Mouse (Mus musculus) heart, postnatal 0 days (tissue): ENCODE data around the gene Dbi. TPM values are rescaled to one million over a fixed set of nuclear protein-coding genes. Genes with fewer than 3 reads are reported as not detected.
"Not testable (repeated sequence)": the region's sequence is repeated elsewhere in the genome, so short reads cannot be mapped to it uniquely, and the experiment has no call there.

ENCODE experiments used
- ATAC-seq: fragments of 200-750 bp; cut with Nextera tagmentation; 2 replicates; pipeline ENCODE4 v1.8.0; 2017; ENCODE audit warnings: low read depth, moderate number of reproducible peaks, moderate library complexity; ENCODE audit not compliant: insufficient read depth
- DNase-seq: peaks from one replicate; pipeline ENCODE4 v3.0.0-alpha.2; 2016; ENCODE audit warnings: low spot score
- H3K27ac ChIP-seq: fragments of 300-500 bp; sonication (generic); 2 replicates; pipeline ENCODE4 v1.5.1; 2014; ENCODE audit warnings: low read depth, mild to moderate bottlenecking
- H3K27me3 ChIP-seq: fragments of 300-500 bp; sonication (generic); 2 replicates; pipeline ENCODE4 v1.6.1; 2014; ENCODE audit warnings: low read length, mixed read lengths; ENCODE audit not compliant: control insufficient read depth, insufficient read depth
- H3K36me3 ChIP-seq: fragments of 300-500 bp; sonication (generic); replicated peaks from 2 replicates; pipeline ENCODE4 v1.6.1; 2014; ENCODE audit warnings: low read length, mixed read lengths; ENCODE audit not compliant: control insufficient read depth, insufficient read depth
- H3K4me1 ChIP-seq: fragments of 300-500 bp; sonication (generic); 2 replicates; pipeline ENCODE4 v1.6.1; 2014; ENCODE audit warnings: antibody characterized with exemption; ENCODE audit not compliant: control insufficient read depth, insufficient read depth
- H3K4me2 ChIP-seq: fragments of 300-500 bp; sonication (generic); 2 replicates; pipeline ENCODE4 v1.6.1; 2014; ENCODE audit warnings: low read depth, mild to moderate bottlenecking, low read length, moderate library complexity
- H3K4me3 ChIP-seq: fragments of 300-500 bp; sonication (generic); 2 replicates; pipeline ENCODE4 v1.5.1; 2014; ENCODE audit warnings: low read depth, low read length
- H3K9ac ChIP-seq: fragments of 300-500 bp; sonication (generic); replicated peaks from 2 replicates; pipeline ENCODE4 v1.6.1; 2014; ENCODE audit warnings: low read depth, low read length, mixed read lengths
- H3K9me3 ChIP-seq: fragments of 300-500 bp; sonication (generic); replicated peaks from 2 replicates; pipeline ENCODE4 v1.6.1; 2016; ENCODE audit warnings: low read length; ENCODE audit not compliant: control insufficient read depth
- CTCF ChIP-seq: IDR thresholded peaks from 2 replicates; pipeline ENCODE4 v1.5.1; 2016; ENCODE audit warnings: antibody characterized with exemption, control low read depth, low read depth
- EP300 ChIP-seq: IDR thresholded peaks from 2 replicates; pipeline ENCODE4 v1.6.1; 2016; ENCODE audit warnings: antibody characterized with exemption, low read depth
- WGBS: fragments of 180-500 bp; shearing (Covaris S2); extraction: QIAGEN DNeasy Blood & Tissue Kit; methylation state at CpG from one replicate; pipeline ENCODE4 v1.1.7; 2014; 5-methylcytosine and 5-hydroxymethylcytosine counted together
- polyA plus RNA-seq: library from polyadenylated mRNA; unstranded; fragments of >200 nt; fragmentation: Nextera tagmentation; extraction: Ambion mirVana; gene quantifications from 2 replicates; pipeline ENCODE4 v1.2.1, GENCODE M21; 2015
- total RNA-seq: library from RNA; depleted of rRNA; stranded (reverse); fragments of >200 nt; gene quantifications from 2 replicates; pipeline ENCODE4 v1.2.3, GENCODE M21; 2014; ENCODE audit warnings: low replicate concordance

Dbi gene
- total and polyA plus RNA-seq, 2 experiments from 2014 or later = 261 to 1,218 TPM

DNA sequence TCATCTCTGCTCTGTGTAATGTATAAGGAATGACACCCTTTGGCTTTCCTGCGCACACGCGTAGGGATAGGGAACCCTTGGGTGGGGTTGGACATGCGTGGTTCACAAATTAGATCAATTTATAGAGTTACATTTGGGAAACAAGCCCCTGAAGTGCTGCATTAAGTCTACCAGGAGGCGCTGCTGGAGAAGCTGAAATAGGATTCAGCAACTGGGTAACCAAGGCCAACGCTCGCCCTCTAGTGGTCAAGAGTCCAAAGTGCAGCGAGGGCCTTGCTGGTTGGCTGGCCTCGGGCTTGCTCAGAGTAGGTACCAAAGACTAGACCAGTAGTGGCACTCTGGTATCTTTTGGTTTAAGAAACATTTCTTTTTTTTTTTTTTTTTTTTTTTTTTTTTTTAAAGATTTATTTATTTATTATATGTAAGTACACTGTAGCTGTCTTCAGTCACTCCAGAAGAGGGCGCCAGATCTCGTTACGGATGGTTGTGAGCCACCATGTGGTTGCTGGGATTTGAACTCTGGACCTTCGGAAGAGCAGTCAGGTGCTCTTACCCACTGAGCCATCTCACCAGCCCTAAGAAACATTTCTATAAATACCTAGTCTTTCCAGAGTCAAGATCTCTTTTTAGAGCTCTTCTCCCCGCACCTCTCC, 27.3 kb downstream of the Dbi start:
- H3K4me2 ChIP-seq, H3K4me3 ChIP-seq, H3K36me3 ChIP-seq, H3K9me3 ChIP-seq, H3K9ac ChIP-seq, H3K27me3 ChIP-seq, H3K27ac ChIP-seq, H3K4me1 ChIP-seq: not testable (repeated sequence)
- peak; percentile 96 for TF ChIP-seq CTCF
- WGBS = 55% methylated on average over 11 of the region's 14 CpGs
- ATAC-seq (0 out of 2 replicates have a peak, but pooled peaks have one; percentile 32), DNase-seq (peak; percentile 70)

DNA sequence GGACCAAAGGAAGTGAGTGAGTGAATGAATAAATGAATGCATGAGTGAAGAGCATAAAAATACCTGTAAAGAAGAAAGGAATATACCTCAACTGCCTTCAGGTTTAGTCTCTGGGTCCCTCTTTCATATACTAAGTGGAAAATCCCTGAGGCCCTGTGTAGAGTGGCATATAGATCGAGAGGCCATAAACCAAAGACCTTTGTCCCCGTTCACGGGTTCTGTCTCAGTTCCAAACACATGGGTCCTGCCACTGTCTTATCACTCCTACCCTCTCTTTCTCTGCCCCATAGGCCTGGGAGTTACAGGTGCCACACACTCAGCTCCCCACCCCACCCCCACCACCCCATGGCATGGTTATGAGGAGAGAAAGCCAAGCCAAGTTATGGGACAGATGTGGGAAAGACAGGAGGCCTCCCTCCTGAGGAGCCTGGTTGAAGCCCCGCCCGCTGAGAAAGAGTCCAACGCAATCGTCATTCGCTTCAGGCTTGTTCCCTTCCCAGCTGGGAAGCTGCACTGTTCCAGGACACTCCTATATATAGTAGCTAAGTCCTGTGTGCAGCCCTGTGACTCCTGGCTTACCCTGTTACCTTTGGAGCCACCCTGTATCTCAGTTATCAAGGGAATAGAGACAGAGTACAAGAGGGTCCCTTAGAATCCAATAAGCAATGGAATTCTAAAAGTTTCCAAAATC, 29.9 kb downstream of the Dbi start:
- no peak overlapping the region for H3K27ac ChIP-seq
- H3K27me3 ChIP-seq = no peaks in the 10 kb centered on the region
- ATAC-seq = peak; percentile 65
- H3K36me3 ChIP-seq = no peaks in the 10 kb centered on the region
- H3K4me1 ChIP-seq = no peaks in the 10 kb centered on the region
- H3K9ac ChIP-seq = no peak overlapping the region
- WGBS = 56% methylated on average over 8 of the region's 8 CpGs
- no peak for DNase-seq
- no peak overlapping the region for H3K4me3 ChIP-seq
- no peaks in the 10 kb centered on the region for H3K9me3 ChIP-seq
- no peak overlapping the region for H3K4me2 ChIP-seq
- no peak for TF ChIP-seq CTCF
- no peak for TF ChIP-seq EP300

DNA sequence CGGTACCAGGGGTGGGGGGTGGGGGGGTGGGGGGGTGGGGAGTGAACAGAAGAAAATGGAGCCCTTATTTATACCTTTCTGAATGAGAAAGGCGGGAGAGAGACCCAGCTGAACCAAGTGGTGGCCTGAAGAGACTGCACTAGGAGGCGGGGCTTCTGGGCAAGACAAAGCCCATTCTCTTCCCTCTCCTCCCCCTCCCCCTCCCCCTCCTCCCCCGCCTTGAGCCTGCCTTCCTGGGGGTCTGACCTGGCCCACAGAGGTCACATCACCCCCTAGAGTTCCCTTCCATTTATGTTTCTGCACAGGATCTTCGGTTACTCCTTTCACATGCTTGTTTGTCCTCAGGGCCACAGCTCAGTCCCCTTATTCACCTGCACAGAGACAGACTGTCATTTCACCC, 31.7 kb downstream of the Dbi start:
- Histone ChIP-seq H3K4me1 (no peaks in the 10 kb centered on the region), H3K4me2 (no peak overlapping the region), H3K4me3 (no peak overlapping the region), H3K9me3 (no peaks in the 10 kb centered on the region), H3K9ac (no peak overlapping the region), H3K27ac (no peak overlapping the region), H3K36me3 (no peaks in the 10 kb centered on the region), H3K27me3 (no peaks in the 10 kb centered on the region)
- no peak for TF ChIP-seq EP300
- TF ChIP-seq CTCF = no peak
- no peak for DNase-seq
- 37% methylated on average over 4 of the region's 5 CpGs for WGBS
- no peak for ATAC-seq

DNA sequence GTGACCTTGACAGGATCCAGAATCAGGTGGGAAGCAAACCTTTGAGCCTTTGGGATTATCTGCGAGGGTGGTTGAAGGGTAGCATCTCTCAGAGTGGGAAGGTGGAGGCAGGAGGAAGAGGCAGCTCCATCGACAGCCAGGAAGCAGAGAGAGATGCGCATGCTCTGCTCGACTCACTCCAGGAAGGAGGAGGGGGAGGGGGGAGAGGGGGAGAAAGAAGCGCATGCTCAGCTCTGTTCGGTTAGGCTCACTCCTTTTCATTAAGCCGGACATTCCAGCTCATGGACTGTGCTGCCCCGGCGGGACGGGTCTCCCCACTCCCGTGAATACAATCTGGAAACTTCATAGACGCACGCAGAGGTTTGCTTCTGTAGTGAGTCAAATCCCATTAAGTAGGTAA, 34.2 kb downstream of the Dbi start:
- DNase-seq (no peak), ATAC-seq (no peak)
- Histone ChIP-seq H3K36me3 (no peaks in the 10 kb centered on the region), H3K9me3 (no peaks in the 10 kb centered on the region), H3K4me2 (no peak overlapping the region), H3K4me3 (no peak overlapping the region), H3K4me1 (peaks cover 6% of the 10 kb centered on the region; the same call in 1 of the 2 replicates), H3K9ac (no peak overlapping the region), H3K27me3 (no peaks in the 10 kb centered on the region), H3K27ac (no peak overlapping the region)
- WGBS = 67% methylated on average over 13 of the region's 13 CpGs
- TF ChIP-seq EP300 = no peak
- TF ChIP-seq CTCF = no peak

DNA sequence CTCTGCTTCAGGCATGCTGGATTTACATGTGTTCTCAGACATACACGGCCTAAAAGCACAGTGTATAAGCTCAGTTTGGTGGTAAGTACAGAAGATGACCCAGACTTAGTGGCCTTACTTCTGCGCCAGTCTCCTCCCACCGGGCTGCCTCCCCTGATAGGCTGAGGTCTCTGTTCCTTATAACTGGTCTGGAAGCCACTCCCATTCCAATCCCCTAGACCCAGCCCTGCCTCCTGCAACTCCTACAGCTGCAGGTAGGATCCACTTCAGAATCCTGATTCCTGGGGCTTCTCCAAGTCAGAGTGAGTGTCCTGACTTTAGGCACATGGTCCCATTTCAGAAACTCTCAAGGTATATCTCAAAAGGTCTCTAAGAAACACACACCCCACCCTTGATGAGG, 35.2 kb downstream of the Dbi start:
- no peaks in the 10 kb centered on the region for H3K27me3 ChIP-seq
- WGBS = 67% methylated on average over 3 of the region's 3 CpGs
- H3K36me3 ChIP-seq = no peaks in the 10 kb centered on the region
- DNase-seq = no peak
- TF ChIP-seq CTCF = no peak
- TF ChIP-seq EP300 = no peak
- no peak overlapping the region for H3K9ac ChIP-seq
- no peak overlapping the region for H3K4me3 ChIP-seq
- ATAC-seq = no peak
- no peak overlapping the region for H3K4me2 ChIP-seq
- no peaks in the 10 kb centered on the region for H3K9me3 ChIP-seq
- no peak overlapping the region for H3K27ac ChIP-seq
- peaks cover 6% of the 10 kb centered on the region; the same call in 1 of the 2 replicates for H3K4me1 ChIP-seq
